Mouse (Mus musculus): ENCODE measurements around the gene Ramp1.
A peak's percentile ranks its signal among the peaks of the same experiment; 100 is the strongest.

Gene Ramp1

GRCm38 (mm10) chr1:91199793-91200192 lies 20.2 kb downstream of the Ramp1 start:
- no peak for DNase-seq (ENCODE audit: extremely low spot score, low spot score)

DNA sequence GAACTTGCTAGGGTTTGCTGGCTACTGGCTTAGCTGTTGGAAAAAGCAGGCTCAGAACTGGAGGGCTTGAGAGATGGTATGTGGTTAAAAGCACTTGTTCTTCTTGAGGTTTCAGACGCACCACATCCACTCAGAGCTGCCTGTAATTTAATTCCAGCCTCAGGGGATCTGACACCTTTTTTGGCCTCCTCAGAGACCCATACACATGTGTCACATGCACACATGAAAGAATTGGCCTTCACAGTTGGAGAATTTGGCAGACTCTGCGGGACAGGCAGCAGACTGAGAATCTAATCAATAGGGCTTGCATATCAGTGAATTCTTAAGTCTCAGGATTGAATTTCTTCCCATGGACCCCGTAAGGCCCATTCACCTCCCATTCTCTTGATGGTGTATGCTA lies 21.5 kb downstream of the Ramp1 start:
- DNase-seq (ENCODE audit: extremely low spot score, low spot score) = no peak

DNA sequence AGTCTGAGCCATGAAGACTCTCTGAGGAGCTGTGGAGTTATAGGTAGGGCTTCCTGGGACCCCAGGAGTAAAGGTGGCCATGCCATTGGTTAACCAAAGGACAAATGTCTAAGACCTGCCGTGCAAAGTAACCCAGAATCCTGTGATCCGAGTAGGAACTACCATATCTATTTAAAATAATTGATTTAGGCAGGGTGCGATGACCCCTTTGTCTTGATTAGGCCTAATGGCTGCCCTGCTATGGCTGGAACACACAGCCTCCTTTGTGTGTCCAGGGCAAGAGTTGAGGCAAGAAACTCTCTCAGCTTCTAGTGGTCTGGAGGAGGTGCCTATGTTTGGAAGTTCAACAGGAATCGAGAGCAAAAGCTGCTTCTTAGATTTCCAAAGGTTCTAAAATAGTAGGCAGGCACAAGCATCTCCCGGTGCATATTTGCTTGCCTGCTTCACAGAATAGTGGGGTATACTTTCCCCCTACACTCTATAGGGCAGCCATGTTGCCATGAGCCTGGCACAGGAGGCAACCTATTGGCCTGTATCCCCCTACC lies 24.7 kb downstream of the Ramp1 start:
- DNase-seq (ENCODE audit: extremely low spot score, low spot score) = no peak

GRCm38 (mm10) chr1:91205651-91206050 lies 26.0 kb downstream of the Ramp1 start:
- DNase-seq (ENCODE audit: extremely low spot score, low spot score) = no peak

DNA sequence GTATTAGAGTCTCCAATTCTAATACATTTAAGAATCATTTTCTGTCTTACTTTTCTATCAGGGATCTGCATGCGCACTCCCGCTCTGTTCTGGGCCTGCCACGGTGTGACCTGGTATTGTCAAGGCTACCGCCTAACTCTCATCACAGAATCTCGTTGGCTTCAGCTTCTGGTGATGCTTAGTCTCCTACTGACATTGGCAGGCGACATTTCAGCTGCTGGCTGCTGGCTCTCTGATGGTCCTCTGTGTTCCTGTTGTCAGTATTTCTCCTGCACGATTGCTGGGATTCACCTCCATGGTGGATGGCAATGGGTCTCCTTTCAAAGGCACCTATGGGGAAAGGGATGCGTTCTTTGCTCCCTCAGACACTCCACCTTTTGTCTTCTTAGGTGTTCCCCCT lies 26.7 kb downstream of the Ramp1 start:
- DNase-seq (ENCODE audit: extremely low spot score, low spot score) = no peak

GRCm38 (mm10) chr1:91206873-91207272 lies 27.3 kb downstream of the Ramp1 start:
- no peak for DNase-seq (ENCODE audit: extremely low spot score, low spot score)

DNA sequence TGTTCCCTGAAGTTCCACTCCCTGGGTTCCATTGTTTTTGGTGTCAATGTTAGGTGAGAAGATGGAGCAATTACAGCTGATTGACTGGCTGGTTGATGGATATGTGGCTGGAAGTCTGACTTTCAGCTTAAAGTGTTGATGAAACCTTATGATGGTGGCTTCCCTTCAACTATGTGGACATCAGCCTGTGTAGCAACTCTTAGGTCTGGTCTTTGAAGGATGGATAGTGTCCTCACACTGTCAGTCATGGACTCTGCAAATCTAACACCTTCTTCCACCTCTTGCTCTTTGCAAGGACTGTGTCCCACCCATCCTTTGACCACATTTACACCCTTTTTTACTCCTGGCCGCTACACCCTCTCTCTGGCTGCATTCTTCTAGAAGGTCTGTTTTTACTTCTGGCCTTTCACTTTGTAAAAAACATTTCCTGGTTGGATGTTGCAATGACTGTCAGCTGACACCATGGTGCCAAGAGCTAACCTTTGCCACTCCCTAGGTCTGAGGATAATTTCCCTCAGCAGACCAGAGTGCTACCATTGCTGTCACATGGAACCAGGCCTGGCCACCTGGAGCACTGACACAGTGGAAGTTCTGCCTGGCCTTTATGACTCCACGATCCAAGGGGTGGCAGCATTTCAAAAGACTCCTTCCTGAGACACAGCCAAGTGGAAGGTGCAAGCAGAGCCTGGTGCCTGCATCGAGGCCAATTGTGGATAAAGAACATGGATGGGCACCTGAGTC lies 27.9 kb downstream of the Ramp1 start:
- no peak for DNase-seq (ENCODE audit: extremely low spot score, low spot score)

DNA sequence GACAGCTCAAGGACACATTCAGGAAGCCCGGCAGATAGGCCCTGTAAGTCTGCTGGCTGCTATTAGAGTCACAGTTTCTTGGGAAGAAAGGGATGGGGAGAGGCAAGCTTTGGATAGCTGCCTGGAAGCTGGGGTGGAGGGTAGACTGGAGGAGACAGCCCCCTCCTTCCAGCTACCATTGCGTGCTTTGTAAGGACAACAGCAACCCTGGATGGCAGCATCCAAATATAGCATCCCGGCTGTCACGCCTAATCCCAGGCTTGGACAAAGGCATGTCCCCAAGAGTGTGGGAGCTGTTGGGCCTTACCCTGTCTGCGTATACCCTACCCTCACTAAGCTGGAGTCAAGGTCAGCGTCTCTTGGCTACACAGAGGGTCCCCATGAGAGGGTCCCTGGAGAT lies 29.7 kb downstream of the Ramp1 start:
- DNase-seq (ENCODE audit: extremely low spot score, low spot score) = no peak

GRCm38 (mm10) chr1:91209785-91210184 lies 30.2 kb downstream of the Ramp1 start:
- DNase-seq (ENCODE audit: extremely low spot score, low spot score) = no peak

DNA sequence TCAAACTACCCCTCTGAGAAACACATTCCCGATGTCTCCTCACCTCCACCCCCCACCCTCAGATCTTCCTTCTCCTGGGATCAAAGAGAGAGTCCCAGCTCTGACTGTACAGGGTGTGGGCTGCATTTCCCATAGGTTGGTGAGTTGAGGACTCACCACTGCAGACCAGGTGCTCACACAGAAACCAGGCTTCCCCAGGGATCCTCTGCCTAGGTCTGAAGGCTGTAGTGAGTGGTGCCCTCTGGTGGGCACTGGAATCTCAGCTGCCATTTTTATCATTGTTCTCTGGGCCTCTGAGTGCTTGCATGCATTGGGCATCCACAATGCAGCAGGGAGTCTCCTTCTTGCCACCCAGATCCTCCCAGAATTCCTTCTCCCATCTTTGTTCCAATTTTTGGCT lies 31.5 kb downstream of the Ramp1 start:
- DNase-seq (ENCODE audit: extremely low spot score, low spot score) = peak; percentile 55

DNA sequence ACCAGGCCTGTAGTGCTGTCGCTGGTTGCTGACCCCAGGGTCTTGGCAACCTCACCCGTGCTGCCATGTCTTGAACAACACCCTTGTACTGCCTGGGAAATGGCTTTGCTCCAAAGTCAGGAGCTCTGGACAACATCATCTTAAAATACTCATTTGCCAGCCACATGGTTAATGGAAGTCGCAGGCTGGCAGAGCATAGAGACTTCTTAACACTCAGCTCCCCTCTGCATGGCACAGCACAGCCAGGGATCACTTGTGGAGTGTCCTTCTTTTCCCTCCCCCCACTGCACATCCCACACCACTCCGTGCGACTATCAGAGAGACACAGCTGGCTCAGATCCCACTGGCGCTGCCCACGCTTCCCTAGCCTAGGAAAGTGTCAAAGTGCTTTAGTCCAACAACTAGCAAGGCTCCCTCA lies 32.0 kb downstream of the Ramp1 start:
- DNase-seq (ENCODE audit: extremely low spot score, low spot score) = no peak

DNA sequence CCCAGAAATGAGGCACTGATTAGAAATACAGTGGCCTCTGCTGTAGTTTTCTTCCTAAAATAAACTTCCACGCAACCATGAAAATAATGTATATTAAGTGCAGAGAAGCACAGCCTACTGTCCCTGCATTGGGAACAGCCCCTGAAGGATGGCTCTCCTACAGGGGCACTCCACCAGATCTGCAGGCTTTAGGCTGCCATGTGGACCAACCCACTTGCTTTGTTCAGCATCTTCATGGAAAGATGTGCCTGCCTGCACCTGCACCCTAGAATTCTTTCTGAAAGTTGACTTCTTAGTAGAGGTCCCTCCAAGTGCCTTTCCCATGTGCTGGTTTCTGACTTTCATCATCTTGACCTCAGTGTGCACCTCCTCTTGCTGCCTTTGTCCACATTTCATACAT lies 35.6 kb downstream of the Ramp1 start:
- DNase-seq (ENCODE audit: extremely low spot score, low spot score) = no peak

DNA sequence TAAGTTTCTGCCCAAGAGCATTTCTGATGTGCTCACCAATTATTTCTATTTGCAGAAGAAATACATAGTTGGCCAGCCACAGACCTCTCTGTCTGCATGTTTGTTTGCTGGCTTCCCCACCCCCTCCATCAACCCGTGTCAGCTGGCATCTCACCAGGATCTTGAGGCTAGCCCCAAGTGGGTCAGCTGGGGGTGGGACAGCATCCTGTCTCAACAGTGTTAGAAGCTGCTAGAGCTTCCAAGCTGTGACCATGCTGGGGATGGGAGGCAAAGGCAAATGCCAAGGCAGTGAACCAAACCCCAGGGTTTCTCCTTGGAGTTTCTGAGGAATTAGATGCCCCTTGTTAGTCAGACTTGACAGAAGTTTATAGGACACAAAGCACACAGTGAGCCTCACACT lies 36.4 kb downstream of the Ramp1 start:
- no peak for DNase-seq (ENCODE audit: extremely low spot score, low spot score)

DNA sequence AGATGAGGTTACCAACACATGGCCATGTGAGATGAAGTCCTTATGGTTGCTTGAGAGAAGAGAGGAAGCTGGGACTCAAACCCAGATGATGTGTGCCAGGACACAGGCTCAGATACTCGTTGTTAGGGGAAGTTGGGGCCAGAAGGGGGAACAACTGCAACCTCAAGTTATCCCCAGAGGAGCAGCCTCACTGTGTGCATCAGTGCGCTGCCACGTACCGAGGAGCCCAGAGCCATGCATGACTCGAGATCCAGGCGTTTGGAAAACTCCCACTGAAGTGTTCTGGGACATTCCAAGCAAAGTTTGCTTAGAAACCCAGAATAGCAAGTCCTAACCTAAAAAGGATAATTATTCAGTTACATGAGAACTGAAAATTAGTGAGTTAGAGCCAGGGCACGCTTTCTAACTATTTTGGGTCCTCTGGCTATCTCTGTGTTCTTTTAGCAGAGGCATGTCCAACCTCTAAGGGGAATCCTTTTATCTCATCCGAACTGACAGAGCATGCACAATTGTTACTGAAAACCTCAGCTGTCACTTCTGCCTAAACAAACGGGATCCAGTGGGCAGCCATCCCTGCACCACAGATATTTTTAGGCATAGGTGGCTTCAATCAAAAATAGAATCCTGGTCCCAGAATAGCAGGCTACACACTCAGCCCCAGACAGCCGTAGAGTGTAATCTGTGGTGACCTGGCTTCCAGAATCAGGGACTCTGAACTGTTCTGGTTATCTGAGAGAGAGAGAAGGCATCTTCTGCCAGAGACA lies 37.1 kb downstream of the Ramp1 start:
- no peak for DNase-seq (ENCODE audit: extremely low spot score, low spot score)

- no peak for DNase-seq (ENCODE audit: extremely low spot score, low spot score)
These were observed 40.2 kb downstream of the Ramp1 start for GRCm38 (mm10) chr1:91219641-91220321.

GRCm38 (mm10) chr1:91220322-91220672 lies 40.7 kb downstream of the Ramp1 start:
- DNase-seq (ENCODE audit: extremely low spot score, low spot score) = no peak

- DNase-seq (ENCODE audit: extremely low spot score, low spot score) = no peak
These were observed 46.9 kb downstream of the Ramp1 start for GRCm38 (mm10) chr1:91226562-91226961.

DNA sequence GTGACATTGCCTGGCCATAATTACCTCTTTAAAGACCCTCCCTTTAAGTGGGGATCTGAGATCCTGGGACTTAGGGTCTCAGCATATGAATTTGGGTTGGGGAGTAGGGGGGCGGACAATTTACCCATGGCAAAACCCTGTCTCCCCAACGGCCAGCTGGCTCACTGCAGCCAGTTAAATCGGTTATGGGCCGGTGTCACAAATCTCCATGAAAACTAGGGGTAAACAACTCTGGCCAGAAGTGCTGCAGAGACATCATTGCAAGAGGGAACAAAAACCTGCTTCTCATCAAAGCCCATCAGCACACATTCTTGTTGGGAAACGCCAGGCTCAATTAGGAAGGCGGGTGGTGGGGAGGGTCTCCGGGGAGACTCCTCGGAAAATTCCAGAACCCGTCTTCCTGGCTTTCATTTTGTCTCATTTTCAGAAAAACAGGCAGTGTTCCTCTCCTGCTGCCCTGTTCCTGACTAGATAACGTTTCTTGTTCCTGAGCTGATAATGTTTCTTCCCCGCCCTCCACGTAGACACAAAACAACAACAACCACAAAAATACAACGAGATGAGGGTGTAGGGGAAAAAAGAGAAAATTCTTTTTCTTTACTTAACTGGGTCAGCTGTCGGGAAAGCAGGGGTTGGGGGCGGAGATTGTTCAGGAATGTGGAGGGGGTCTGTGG lies 47.9 kb downstream of the Ramp1 start:
- no peak for DNase-seq (ENCODE audit: extremely low spot score, low spot score)

DNA sequence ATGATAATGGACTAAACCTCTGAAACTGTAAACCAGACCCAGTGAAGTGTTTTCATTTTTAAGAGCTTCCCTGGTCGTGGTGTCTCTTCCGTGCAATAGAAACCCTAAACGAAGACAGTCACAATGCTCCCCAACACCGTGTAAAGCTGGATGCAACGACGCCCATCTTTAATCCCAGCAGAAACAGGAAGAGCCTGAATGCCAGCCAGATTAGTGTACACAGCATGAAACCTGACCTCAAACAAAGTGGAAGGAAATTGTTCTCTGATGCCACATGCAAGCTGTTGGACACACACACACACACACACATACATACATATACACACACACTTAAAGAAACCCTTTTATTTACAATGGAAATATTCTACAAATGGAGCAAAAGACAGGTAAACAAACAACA lies 51.5 kb downstream of the Ramp1 start:
- no peak for DNase-seq (ENCODE audit: extremely low spot score, low spot score)

- DNase-seq (ENCODE audit: extremely low spot score, low spot score) = no peak
These were observed 52.3 kb downstream of the Ramp1 start for GRCm38 (mm10) chr1:91231896-91232295.

- DNase-seq (ENCODE audit: extremely low spot score, low spot score) = no peak
These were observed 55.8 kb downstream of the Ramp1 start for GRCm38 (mm10) chr1:91235395-91235794.

DNA sequence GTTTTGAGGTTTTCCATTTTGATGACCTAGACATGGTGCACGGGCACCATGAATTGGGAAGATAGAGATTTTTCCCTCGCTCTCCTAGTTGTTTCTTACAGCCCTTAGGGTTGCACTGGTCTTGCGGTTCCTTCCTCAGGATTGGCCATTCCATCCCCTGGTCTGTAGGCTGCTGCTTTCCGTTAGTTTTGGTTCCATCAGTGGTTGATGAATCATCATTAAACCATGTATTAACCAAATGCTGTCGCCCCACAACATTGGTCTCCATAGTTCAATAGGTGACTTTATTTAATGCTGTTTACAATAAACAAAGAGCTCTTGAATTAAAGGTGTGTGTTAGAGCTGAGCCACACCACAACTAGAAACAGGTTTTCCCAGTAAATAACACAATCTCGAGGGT lies 58.1 kb downstream of the Ramp1 start:
- DNase-seq (ENCODE audit: extremely low spot score, low spot score) = no peak
